In genomic region chr10:31388566-31388965, GRCm38 (mm10) we compare ENCODE assay signal across 3 mouse cellular contexts. TPM values are rescaled to one million over a fixed set of nuclear protein-coding genes. Genes with fewer than 3 reads are reported as not detected.
"Had no signal": no experiment of that assay in that cellular context is flagged by ENCODE, and none has a peak within 500 bp of the region (broad histone marks: within the 10 kb centered on the region; RNA-seq: fewer than 3 reads in every experiment).

No protein-coding gene starts in this region.

RNA-seq across cellular contexts. Expression of gene Tpd52l1, which starts 57.2 kb away (rescaled TPM):
- total RNA-seq: monocyte, adult 5-6 weeks; neutrophil, adult 5-6 weeks had no signal
- polyA plus RNA-seq: macrophage had no signal
